Mouse (Mus musculus): ENCODE measurements at regions not wholly inside any gene's neighbourhood (a gene's known extent, or its start where the extent isn't known, plus 50 kb on each side); places are given as distances from the start of the nearest gene placed in this dataset.

DNA sequence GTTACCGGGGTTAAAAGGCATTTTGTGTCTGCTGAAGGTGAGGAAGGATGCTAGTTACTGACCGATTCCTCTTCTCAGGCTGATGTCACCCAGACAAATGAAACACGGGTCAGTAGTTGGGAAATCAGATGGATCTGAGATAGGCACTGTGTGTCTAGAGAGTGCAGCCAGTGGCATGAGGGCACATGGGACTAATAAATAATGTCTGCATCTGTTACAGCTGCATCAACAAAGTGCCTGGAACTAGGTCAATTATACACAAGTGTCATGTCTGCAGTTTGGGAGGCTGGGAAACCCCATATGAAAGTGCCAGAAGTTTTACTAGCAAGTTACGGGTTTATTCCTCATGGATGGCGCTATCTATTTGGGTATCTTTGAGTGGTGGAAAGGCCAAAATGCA lies 68.8 kb downstream of the Cxcl12 start:
- CTCF ChIA-PET, result no interaction called here
- POLR2A ChIA-PET, result no interaction called here

DNA sequence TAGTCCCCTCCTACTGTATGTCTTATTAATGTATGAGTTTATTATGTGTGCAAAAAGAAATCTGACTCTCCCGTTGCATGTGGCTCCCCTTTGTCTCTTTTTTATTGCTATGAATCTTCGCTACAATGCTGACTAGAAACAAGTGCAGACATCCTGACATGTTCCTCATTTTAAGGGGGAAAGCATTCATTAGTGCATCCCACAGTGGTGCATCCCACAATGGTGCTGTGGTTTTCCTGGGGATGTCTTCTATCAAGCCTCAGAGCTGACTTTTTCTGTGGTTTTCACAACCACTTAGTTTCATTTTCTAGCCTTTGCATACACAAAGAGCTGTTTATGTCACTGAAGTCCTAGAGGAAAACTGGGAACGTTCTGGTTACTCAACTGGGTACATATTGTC lies 72.9 kb downstream of the Cxcl12 start:
- CTCF ChIA-PET, result no interaction called here
- POLR2A ChIA-PET, result no interaction called here

DNA sequence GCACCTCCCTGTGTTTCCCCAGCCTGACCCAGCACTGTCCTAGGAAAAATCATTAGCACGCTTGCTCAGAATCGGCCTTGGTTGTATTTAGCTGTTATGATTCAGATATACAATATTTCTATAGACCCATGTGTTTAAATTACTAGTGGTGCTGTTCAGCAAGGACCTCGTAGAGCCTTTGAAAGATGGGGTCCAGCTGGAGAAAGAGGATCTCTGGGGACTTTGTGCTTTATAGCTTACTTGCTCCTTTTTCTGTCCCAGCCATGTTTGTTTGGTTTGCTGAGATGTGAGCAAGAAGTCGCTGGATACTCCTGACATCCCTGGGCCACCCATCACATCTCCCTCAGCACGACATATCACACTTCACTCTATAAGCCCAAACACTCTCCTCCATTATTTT lies 77.1 kb downstream of the Cxcl12 start:
- ChIA-PET POLR2A (no interaction called here), CTCF (interaction anchor here in 1 of 4 experiments (0.7 kb wide), 1 partner anchor 918 kb away, joined by 3 read pairs; no protein-coding TSS in a partner anchor)

DNA sequence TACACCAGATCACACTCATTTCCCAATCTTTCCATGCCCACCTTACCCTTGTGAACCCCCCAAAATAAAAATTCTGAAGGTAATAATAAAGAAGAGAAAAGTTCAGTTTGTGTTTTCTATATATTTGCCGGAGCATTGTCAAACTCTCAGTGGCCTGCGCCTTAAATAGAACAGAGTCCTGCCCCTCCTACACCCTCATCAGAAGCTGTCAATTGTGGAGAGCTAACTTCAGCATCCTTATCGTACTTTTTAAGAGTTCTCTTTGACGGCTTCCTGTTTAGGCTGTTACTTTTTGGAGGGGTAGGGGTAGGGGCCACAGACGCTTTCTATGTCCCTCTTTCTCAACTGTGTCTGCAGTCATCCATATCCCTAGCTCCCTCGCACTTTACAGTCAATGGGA lies 77.5 kb downstream of the Cxcl12 start:
- POLR2A ChIA-PET, result no interaction called here
- CTCF ChIA-PET, result interaction anchor here in 1 of 4 experiments (0.7 kb wide), 1 partner anchor 918 kb away, joined by 3 read pairs; no protein-coding TSS in a partner anchor

DNA sequence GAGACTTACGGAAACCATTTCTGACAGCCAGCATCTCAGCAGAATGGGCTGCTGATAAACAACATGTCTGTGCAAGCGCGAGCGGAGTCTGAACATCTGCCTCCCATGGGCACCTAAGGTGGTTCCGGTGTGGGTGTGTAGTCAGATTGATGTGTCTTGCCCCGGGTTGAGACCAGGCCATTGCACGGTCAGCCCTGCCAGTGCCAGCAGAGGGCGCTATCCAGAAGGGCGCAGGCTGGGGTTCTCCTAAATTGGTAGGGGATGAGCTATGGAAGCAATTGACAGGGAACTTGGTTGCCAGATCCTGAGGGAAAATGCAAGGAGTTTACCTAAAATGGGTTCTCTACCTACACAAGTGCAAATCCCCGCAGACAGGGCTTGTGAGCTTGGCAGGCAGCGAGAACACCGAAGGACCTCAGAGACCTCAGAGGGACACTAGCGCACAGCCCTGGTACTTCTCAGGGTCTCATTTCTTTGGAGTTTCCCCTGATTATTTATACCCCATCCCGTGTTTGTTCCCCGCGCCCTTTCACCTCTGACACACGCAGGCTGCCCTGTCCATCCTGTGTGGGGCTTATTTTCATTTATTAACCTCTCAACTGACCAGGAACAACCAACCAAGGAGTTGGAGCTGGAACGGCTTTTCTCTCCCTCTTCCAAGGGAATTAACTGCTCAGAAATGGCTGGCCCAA lies 81.0 kb downstream of the Cxcl12 start:
- CTCF ChIA-PET, result interaction anchor here (0.5 to 2.0 kb wide), 9 partner anchors 51 to 758 kb away, joined by 3 to 6 read pairs (median 3); no protein-coding TSS in a partner anchor
- POLR2A ChIA-PET, result interaction anchor here in 1 of 4 experiments (0.5 to 0.7 kb wide), 2 partner anchors 17 to 169 kb away, joined by 3 to 6 read pairs; no protein-coding TSS in a partner anchor

DNA sequence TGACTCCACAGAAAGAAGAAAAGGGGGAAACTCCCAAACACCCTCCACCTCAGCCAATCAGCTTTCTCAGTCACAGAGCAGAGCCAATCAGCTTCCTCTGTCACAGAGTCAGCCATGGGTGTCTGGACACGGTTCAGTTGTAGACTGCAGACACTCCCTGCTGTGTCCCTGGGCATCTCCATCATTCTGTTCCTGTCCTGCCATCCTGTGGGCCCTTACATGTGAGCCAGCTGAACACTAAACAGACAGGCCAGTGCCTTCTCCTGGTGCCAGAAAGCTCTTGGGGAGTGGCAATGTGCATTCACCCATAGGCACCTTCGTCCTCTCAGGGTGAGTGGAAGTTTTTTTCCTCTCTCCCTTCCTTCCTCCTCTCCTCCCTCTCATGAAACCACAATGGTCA lies 81.7 kb downstream of the Cxcl12 start:
- ChIA-PET CTCF (interaction anchor here (0.6 to 2.0 kb wide), 7 partner anchors 16 to 575 kb away, joined by 3 to 6 read pairs (median 3); no protein-coding TSS in a partner anchor), POLR2A (interaction anchor here in 1 of 4 experiments (0.5 to 0.7 kb wide), 2 partner anchors 18 to 169 kb away, joined by 3 to 6 read pairs; no protein-coding TSS in a partner anchor)

DNA sequence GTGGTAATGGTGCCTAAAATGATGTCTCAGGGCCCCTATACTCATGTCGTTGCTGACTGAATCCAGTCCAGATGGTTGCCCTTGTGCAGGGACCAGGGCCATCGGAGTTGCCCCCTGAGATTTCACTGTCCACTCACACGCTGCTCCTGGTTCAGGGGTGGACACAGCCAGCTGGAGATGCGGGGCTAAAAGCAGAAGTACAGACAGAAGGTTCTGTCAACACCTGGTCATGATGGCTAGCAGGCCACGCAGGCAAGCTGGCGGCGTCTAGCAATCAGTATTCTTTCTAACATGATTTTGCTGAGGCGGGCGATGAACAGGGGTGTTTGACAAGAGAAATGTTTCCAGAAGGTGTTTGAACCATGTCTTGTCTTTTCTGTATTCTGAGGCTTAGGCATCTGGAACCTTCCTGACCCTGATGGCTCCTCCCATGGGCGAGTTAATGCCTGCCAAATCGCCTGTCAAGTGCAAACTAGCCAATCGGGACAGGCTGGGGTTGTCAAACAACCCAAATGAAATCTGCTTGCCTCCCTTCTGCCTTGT lies 83.1 kb downstream of the Cxcl12 start:
- ChIA-PET CTCF (no interaction called here), POLR2A (no interaction called here)

DNA sequence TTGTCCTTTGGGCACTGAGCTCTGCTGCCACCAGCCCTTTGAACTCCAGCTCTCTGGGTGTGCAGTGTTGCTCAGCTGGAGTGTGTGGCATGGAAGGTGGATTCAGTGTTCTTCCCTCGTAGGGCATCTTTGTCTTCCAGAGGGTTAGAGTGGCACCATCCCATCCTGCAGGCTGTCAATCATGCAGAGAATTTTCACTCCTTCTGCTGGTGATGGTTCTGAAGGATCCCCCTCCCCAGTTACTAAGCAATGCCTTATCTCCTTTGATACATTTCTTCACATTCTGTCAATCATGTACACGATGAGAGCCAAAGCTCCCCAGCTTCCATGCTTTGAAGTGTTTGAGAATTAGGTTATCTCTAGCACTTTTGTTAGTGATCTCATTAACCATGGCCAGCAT lies 84.0 kb downstream of the Cxcl12 start:
- ChIA-PET POLR2A (no interaction called here), CTCF (no interaction called here)

DNA sequence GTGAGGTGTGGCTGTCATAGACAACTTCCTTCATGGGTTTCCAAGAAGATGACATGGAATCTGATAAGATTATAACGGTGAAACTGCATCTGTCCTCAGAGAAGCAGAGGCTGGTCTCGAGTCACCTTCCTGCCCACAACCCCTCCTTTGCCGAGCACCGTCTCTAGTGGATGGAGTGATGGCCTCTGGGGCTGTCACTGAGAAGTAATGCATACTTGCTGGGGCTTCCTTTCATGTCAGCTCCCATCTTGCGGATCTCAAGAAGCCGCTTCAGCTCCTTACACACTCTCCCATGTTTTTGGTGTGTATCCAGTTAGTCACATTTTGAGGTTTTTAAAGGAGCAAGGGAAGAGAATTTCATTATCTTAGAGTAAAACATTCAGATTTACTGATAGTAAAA lies 84.7 kb downstream of the Cxcl12 start:
- CTCF ChIA-PET, result no interaction called here
- POLR2A ChIA-PET, result no interaction called here

DNA sequence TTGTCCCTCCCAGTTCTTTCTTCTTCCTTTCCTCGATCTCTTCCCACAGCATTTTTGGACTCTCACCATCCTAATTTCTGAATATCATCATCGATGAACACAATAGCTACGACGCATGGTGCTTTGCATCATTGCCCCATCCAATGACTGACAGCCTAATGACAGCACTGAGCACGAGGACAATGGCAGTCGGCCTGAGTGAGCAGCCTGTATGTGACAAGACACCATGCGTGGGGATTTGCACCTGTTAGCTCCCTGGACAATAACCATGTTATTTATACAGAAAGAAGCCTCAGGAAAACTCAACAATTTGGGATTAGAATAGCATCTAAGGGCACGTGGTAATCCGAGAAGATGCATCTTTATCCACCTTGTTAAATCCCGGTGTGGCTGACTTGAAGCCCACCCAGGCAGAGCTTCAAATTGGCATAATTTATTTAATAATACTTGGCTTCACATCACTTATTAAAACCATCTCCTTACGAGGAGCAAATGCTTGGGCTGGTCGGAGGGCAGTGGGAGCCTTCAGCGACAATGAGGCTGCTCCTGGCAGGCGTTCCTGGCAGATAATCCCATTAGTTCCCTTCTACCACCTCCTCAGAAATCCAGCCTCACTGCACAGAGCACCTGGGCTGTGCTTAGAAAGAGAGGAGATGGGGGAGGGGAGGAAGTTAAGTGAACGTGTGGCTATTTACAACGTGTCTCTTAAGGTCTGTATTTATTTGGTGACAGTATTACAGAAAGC lies 85.4 kb downstream of the Cxcl12 start:
- POLR2A ChIA-PET, result no interaction called here

DNA sequence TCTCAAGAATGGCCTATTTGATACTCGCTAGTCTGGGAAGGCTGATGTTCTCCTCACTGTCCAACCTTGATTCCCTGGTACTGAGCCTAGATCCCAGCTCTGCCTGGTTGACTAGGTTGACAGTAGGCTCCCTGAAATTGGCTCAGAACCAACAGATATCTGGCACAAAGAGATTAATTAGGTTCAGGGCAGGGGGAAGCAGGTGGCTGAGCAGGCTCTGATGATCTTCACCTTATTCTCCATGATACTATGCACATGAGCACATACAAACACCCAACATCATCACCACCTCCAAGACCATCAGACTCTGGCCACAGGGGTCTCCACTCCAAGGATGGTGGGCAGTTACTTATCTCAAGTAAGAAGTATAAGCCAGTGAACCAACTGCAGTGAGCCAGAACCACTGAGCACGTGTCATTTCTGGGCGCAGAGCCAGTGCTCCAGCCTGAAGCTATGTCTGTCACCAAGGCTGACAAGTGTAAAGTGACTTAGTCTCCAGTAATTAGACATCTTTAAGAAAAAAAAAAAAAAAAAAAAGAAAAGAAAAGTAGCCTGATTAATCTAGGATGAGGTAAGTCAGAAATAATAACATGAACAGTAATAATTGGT lies 86.4 kb downstream of the Cxcl12 start:
- POLR2A ChIA-PET, result no interaction called here
- CTCF ChIA-PET, result no interaction called here

More for the DNA sequence above, 85.4 kb downstream of the Cxcl12 start:
- CTCF ChIA-PET, result no interaction called here

DNA sequence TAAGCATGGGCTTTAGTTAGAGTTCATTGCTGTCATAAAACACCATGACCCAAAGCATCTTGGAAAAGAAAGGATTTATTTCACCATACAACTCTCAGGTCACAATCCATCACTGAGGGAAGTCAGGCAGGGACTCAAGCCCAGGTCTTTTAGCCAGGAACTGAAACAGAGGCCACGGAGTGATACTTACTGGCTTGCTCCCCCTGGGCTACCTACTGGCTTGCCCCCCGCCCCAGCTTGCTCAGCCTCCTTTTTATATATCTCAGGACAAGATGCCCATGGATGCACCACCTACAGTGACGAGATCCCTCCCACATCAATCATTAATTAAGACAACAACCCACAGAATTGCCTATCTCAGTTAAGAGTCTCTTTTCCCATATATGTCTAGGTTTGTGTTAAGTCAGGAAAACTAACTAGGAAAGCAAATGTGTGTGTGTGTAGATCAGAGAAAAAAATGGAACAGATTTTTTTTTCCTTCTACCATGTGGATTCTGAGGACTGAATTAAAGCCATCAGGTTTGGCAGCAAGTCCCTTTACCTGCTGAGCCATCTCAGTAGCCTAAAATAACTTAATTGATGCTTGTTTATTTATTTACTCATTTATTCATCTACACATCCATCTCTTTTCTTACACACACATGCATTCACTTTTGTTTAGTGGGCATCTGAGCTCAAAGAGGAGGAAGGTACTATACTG lies 87.2 kb downstream of the Cxcl12 start:
- CTCF ChIA-PET, result no interaction called here
- POLR2A ChIA-PET, result no interaction called here

DNA sequence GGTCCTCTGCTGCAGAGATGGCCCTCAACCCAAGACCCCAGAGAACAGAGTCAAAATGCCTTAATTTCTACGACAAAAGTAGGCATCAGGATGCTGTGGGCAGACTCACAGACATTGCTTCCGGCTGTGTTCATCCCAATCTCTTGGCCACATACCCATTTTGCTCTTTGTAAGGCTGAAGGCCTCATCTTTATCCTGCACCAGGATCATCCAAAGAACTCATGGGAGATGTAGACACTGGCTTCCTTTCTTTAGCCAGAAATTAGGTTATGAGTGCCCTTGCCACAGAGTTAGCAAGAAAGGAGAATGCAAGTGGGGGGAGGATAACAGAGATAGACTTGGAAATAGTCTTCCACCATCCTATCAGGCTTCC lies 87.8 kb downstream of the Cxcl12 start:
- ChIA-PET POLR2A (no interaction called here), CTCF (no interaction called here)

DNA sequence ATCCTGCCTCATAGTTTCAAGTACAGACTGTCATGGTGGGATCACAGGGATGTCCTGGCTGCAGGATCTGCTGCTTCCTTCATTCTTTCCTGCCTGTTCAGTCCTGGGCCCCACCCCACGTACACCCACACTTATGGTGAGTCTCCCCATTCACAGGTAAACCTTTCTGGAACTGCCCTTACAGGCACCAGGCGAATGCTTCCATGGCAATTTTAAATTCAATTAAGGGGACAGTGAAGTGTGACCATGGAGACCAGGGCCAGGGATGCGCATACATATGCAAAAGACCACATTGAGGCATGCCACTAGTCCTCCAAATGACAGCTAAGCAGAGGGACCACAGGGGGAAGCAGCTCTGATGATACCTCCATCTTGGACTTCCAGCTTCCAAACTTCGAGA lies 89.3 kb downstream of the Cxcl12 start:
- POLR2A ChIA-PET, result no interaction called here
- CTCF ChIA-PET, result no interaction called here

DNA sequence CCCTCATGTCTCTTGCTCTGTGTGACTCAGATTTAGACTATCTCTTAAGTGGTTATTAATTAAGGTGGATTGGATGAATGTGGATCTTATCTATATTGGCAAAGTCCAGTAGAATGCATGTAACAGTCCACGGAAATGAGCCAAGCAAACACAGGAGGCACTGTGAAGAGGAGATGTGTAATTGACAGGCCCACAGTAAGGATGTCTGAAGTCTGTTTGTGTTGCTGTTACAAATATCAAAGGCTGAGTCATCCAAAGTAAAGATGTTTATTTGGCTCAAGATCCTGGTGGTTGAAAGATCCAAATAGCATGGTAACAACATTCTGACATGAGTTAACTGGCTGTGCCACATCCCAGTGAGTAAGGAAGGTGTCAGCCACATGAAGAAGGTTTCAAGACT lies 99.6 kb downstream of the Cxcl12 start:
- POLR2A ChIA-PET, result no interaction called here
- CTCF ChIA-PET, result no interaction called here

DNA sequence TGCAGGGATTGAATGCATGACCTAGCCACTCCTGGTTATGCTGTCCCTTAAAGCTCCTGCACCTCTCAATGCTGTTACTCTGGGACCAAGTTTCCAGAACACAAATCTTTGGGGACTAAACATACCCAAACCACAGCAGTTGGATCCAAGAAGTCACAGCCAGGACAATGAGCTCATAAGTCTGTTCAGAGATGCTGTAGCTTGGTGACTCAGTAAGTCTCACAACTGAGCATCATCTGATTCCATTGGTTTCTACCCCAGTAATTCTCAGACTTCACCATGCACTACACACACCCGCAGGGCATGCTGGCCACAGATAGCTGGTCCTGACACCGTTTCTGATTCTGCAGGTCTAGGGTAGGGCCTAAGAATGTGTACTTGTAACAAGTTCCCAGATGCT lies 100.0 kb downstream of the Cxcl12 start:
- CTCF ChIA-PET, result no interaction called here
- POLR2A ChIA-PET, result no interaction called here

DNA sequence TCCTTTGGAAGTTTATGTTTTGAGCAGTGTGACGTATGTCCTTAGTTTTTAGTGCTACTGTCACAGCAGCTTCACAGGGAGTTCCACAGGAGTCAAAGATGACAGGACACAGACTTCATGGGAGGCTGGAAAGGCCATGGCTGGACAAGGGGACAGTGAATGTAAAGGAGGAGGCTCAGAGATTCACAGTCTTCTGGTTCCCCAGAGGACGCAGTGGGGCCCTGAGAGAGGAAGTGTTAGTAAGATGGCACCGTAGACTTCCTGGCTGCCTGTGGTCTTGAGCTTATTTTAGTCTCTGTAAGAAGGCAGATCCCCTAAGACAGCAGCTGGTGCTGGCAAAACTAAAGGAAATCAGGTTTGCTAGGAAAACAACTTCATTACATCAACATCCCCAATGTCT lies 101.9 kb downstream of the Cxcl12 start:
- ChIA-PET CTCF (no interaction called here), POLR2A (interaction anchor here in 1 of 4 experiments (0.8 kb wide), 1 partner anchor 10 kb away, joined by 3 read pairs; no protein-coding TSS in a partner anchor)

DNA sequence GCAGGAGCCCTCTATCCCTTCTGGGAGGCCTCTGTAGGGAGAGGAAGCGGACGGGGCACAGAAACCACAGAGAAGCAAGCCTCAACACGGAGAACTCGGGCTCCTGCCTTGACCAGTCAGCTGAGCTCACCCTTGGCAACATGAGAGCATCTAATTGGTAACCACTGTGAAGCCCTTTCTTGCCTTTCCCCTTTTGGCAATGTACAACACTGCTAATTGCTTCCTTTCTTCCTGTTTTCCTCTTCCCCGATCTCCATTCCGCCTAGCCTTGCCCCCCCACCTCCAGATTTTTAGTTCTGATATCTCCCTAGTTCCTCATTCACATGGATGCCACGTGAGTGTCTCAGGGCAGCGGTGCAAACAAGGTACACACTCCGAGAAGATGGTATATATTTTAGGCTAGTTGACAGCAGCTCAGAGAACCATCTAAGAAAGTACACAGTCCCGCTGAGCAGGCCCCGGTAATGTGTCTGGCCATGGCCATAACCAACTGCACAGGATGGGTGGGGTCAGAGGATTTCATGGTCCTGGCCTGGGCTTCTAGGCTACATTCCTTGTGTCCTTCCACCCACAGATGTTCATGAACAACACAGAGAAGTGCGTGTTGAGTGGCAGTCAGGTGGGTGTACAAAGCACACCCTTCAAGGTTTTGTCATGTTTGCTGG lies 103.4 kb downstream of the Cxcl12 start:
- POLR2A ChIA-PET, result interaction anchor here in 1 of 4 experiments (0.7 kb wide), 1 partner anchor 388 kb away, joined by 3 read pairs; no protein-coding TSS in a partner anchor
- CTCF ChIA-PET, result no interaction called here
